In genomic region chr6:89050575-89051270, GRCm38 (mm10) we compare ENCODE assay signal across 16 mouse cellular contexts.
"Had no signal": no experiment of that assay in that cellular context is flagged by ENCODE, and none has a peak within 500 bp of the region (broad histone marks: within the 10 kb centered on the region; RNA-seq: fewer than 3 reads in every experiment).

No protein-coding gene starts in this region.

- DNase-seq: kidney, adult 8-10 months; kidney, postnatal 36 days; lung, adult 2 months; lung, postnatal 4 days; retina, postnatal 1 day; right cerebral cortex, postnatal 14 days; thymus, postnatal 4 days had no signal

- H3K9ac ChIP-seq: limb, embryonic 15.5 days; liver, embryonic 14.5 days; midbrain, embryonic 12.5 days; neural tube, embryonic 13.5 days had no signal

- H3K36me3 ChIP-seq: limb, embryonic 15.5 days; midbrain, embryonic 12.5 days; neural tube, embryonic 13.5 days had no signal

- ATAC-seq: intestine, postnatal 0 days; lung, postnatal 0 days; midbrain, embryonic 16.5 days had no signal

- H3K4me1 ChIP-seq: limb, embryonic 15.5 days; midbrain, embryonic 12.5 days; neural tube, embryonic 13.5 days had no signal

- H3K27me3 ChIP-seq: limb, embryonic 15.5 days; midbrain, embryonic 12.5 days; neural tube, embryonic 13.5 days had no signal

- H3K4me3 ChIP-seq: layer of hippocampus, adult 2 months; limb, embryonic 15.5 days; midbrain, embryonic 12.5 days; neural tube, embryonic 13.5 days had no signal

- H3K27ac ChIP-seq: kidney, postnatal 0 days; layer of hippocampus, adult 2 months; limb, embryonic 15.5 days; liver, embryonic 14.5 days; midbrain, embryonic 12.5 days; neural tube, embryonic 13.5 days had no signal
